Mouse (Mus musculus) layer of hippocampus, adult 18-20 months (tissue): Measurements from ENCODE around the gene Abhd12. TPM values are rescaled to one million over a fixed set of nuclear protein-coding genes. Genes with fewer than 3 reads are reported as not detected.
A peak's percentile ranks its signal among the peaks of the same experiment; 100 is the strongest.

ENCODE experiments used
- DNase-seq, 2 experiments: peaks; one replicate each; pipeline ENCODE4 v3.0.0; 2022; ENCODE audit warnings: low spot score in 2 of 2
- total RNA-seq, 2 experiments: library from RNA; stranded (reverse); gene quantifications; 2 replicates each; pipeline ENCODE4 v1.2.3; 2021

The Abhd12 gene
- total RNA-seq, 2 experiments from 2014 or later, result 324 to 341 TPM

DNA sequence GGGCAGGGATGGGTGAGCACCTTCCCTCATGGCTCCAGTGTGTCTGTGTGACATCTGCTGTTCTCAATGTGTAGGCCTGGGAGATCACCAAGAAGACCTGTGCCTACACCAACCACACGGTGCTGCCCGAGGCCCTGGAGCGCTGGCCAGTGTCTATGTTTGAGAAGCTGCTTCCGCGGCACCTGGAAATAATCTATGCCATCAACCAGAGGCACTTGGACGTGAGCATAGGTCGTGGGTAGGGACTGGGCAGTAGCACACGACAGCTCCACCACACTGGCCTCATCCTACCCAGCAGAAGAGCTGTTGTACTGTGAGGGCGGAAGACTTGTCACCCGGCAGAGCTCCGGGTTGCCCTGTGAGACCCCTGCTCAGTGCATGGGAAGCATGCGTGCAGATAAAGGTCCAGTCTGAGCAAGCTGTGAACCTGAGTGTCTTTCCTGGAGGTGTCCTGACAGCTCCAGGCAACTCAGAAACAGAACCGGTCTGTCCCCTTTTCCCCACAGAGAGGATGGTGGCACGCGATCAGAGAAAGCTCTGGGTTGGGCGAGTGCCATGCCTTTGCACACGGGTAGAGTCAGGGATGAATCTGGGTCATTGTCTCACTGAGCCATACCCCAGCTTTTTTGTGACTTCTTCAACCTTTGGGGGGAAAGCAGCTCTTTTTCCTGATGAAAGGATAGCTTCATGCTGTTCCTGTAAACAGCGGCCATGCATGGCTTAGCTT is 87.7 kb downstream of the Abhd12 start:
- peak in 1 of 2 experiments; percentile 34 for DNase-seq

DNA sequence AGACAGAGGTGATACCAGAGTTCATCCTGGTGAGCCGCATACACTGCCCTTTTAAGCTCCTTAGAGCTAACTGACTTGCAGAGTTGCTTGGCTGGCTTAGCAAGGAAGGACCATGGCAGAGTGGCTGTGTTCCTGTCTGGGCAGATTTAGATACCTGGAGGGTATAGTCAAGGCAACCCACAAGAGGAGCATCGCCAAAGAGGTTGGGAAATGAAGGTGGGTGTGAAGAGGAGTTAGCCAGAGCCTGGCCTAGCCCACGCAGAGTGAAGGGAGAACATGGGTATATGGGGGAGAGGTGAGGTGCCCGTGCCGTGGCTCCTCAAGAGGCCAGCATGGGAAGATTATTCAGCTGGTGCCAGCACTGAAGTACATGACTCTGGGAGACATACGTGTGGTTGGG is 91.7 kb downstream of the Abhd12 start:
- DNase-seq, result no peak

DNA sequence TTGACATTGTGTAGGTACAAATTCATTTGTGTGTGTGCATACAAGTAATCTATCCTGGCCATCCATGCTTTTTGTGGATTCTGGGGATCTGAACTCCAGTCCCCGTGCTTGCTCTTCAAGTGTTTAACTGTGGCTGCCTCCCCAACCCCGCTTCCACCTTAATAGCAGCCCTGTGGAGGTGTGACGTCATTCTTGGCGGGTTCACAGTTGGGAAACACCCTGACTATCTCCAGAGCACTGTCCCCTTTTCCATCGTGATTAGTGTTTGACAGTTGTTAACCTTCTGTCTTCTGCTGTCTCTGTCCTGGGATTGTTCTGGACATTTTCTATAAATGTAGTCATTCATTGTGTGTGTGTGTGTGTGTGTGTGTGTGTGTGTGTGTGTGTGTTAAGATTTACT is 93.9 kb downstream of the Abhd12 start:
- no peak for DNase-seq

DNA sequence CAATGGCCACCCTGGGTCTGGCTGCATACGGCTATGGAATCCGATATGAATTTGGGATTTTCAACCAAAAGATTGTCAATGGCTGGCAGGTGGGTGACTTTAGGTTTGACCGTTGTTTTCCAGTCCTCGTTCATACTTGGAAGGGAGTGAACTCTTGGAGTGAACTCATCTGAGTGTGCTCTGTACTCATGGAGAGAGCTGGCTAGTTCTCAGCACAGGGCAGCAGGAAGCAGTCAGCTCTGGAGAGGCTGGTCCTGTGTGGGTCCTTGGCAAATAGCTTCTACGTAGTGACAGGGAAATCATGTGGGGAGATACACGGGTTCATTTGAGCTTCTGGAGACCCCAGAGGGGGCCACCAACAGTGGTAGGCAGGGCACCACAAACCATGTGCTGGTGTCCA is 95.7 kb downstream of the Abhd12 start:
- DNase-seq, result no peak

DNA sequence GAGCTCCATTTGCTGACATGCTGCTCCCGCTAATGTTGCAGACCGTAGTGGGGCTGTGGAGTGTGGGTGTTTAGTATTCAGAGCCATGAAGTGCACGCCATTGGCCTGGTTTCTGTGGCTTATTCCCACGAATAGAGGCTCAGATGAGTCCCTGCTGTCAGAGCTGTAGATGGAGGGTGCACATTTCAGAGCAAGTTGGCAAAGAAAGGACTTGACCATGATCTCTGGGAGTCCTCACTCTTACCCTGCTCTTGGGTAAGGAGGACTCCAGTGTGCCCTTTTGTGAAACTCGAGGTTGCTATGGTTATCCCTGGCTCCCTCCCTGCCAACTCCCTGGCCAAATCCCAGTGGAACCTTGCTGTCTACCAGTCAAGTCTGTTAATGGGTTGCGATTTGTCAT is 96.2 kb downstream of the Abhd12 start:
- no peak for DNase-seq

DNA sequence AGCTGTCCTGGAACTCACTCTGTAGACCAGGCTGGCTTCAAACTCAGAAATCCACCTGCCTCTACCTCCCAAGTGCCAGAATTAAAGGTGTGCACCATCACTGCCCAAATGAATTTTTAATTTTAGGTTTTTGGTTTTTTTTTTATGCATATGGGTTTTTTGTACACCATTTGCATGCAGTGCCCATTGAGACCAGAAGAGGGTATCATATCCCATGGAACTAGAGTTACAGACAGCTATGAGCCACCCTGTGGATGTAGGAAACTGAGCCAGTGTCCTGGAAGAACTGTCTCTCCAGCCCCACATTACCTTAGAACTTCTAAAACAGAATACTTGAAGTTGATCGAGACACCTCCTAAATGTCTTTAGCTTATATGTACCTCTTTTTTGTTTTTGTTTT is 101.5 kb downstream of the Abhd12 start:
- DNase-seq, result no peak

DNA sequence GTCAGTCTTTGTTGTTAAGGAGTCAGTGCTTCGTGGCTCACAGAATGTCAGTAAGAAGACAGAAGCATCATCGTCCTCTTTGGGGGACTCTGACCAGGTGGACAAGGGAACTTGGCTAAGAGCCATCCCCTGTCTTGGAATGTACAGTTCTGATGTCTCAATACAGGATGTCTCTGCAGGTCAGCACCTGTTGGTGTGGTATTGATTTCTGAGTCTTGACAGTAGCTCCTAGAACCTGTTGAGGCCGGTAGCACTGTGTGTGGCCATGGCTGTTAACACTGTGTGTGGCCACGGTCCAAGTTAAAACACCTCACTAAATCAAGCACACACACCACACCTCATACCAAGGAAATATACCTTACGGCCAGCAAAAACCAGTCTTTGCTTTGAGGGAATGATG is 103.9 kb downstream of the Abhd12 start:
- DNase-seq, result no peak

DNA sequence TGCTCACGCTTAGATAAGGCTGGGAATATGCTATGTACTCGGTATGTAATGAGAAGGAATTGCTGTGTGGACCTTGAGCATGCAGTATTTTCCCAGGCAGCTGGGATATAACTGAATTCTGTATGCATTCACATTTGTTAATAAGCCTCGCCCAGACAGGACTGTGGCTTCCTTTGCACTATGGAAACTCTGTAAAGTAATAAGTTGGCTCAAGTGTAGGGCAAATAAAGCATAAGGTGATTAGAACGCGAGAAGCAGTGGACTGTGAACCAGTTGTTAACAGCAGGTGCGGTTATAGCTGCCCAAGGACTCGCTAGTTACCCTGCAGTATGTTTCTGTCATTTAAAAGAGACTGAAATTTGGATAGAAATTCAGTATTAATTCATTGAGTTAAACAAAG is 106.5 kb downstream of the Abhd12 start:
- no peak for DNase-seq

DNA sequence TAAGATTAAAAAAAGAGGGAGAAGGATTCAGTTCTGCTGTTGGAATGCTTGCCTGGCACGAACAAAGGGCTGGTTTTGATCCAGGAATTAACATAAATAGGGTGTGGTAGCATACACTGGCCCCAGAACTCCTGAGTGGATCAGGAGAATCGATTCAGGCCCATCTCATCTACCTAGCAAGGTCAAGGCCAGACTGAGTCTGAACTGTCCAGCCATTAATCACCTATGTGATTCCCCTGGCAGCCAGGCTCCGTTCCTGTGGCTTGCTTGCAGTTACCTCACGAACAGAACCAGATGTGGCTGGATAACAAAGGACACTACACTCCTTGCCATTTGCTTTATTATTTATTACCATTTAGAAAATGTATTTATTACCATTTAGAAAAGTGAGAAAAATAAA is 111.2 kb downstream of the Abhd12 start:
- no peak for DNase-seq

DNA sequence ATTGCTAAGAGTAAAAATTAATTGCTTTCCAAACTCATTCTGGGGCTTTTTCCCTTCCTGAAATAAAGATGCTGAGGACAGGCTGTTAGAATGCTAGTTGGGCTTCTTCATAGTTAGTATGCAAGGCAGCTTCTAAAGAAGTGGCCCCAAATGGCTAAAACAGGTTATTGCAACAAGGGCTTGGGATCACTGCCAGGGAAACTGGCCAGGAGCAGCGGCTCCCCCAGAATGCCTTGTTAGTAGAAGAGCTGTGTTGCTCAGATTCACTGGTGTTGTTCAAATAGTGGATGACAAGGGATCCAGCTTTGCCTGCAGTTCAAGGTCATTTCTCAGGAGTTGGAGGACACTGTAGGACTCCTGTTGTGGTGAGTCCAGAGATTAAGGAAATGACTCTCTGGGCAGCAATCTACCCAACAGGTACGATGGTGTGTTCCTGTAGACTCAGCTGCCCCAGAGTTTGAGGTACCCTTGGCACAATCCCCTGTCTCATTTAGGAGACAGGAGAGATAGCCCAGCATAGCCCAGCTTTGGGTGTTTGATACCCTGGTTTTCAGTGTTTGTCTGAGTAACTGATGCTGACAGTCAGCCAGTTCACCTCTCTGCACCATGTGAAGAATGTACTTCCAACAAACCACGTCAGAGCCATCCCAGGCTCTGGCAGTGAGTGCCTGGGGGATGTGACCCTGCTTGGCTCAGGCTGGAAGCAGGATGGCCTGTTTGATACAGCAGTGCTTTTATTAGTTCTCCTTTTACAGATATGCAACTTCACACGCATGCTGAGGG is 115.6 kb downstream of the Abhd12 start:
- DNase-seq, result peak; percentile 61 to 81

DNA sequence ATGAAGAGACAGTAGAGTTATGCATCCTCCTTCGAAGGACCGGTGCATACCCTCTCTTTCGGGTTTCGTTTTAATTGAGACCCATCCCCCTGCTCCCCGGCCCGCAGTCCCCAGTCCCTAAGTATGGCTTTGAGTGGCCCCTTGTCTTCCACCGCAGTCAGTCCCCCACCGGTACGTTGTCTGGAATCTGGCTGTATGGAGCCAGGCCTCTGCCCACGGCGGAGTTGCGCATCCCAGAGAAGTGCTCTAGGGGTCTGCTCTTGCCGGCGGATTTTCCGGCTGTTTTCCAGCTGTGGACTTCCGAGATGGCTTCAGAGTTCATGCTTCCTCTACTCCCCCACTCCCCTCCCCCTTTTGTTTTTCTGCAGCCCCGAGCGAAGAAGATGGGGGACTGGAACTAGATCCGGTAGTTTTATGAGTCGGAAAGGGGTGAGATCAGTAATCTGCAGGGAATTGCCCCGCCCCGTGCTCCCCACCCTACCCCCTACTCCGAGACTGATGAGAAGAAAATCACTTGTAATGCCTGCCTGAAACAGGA is 117.2 kb downstream of the Abhd12 start:
- DNase-seq, result no peak

DNA sequence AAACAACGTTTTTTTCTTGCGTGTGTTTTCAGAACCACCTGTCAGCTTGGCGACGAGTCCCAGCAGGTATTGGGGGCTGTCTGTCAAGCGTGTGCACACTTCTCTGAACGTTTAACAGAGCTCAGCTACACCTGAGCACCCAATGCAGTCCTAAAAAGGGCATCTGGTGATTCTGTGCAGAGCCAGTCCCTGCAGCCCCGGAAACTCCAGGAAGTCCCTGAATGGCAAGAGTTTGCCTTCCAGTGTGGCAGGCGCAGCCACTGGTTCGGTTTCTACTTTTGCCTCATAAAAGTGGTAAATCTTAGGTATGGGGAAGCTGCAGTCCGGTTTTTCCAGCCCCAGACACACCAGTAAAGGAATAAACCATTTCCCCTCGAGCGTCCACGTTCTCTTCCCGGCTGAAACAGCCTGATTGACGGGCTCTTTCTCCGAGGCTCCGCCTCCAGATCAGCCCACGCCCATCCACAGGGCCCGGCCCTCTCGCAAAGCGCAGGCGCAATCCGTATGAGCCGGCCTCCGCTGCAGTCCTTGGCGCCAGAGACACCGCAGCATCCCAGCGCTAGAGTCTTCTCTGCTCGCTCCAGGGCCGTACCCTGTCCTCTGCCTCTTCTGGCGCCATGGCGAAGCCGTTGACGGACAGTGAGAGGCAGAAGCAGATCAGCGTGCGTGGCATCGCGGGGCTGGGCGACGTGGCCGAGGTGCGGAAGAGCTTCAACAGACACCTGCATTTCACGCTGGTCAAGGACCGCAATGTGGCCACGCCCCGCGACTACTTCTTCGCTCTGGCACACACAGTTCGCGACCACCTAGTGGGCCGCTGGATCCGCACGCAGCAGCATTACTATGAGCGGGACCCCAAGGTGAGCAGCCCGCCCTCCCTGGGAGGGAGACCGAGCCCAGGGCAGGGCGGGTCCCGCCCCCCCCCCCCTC is 118.0 kb downstream of the Abhd12 start, which contains the start of gene Pygb:
TSS of gene Pygb (plus strand) at position 485 of the 930 bp plus-strand sequence.
- peak; percentile 82 to 90 for DNase-seq

DNA sequence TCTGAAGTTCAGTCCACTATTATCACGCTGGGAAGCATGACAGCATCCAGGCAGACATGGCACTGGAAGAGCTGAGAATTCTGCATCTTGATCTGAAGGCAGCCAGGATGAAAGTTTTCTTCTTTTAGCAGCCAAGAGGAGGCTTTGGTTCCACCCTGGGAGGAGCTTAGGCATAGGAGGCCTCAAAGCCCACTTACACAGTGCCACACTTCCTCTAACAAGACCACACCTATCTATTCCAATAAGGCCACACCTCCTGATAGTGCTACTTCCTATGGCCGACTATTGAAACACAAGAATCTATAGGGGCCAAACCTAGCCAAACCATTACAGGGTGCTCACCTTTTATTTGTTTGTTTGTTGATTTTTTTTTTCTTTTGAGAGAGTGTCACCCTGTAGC is 121.7 kb downstream of the Abhd12 start:
- DNase-seq, result no peak

Other genes with a start within 250 kb of the Abhd12 start
- gene Acss1, start 236.2 kb downstream of the Abhd12 start, total RNA-seq, result 10 to 100 TPM; 23.7 to 25.7 TPM
- gene Vsx1, start 215.4 kb downstream of the Abhd12 start, total RNA-seq, result not detected
- 10 to 100 TPM; 68.1 to 69.5 TPM for gene Entpd6, start 155.7 kb downstream of the Abhd12 start, total RNA-seq
- 100 to 1,000 TPM; 210 to 214 TPM for gene Pygb, start 118.0 kb downstream of the Abhd12 start, total RNA-seq
- gene Gins1, start 659 bp upstream of the Abhd12 start, total RNA-seq, result 1 to 10 TPM; 1.6 to 2.7 TPM
- 1 to 10 TPM; 5.6 to 5.8 TPM for gene Ninl, start 134.6 kb upstream of the Abhd12 start, total RNA-seq
- gene Nanp, start 134.7 kb upstream of the Abhd12 start, total RNA-seq, result 10 to 100 TPM; 18.8 to 24.9 TPM
- gene Gm14151, start 187.6 kb upstream of the Abhd12 start, total RNA-seq, result not detected
- not detected for gene Gm14147, start 193.5 kb upstream of the Abhd12 start, total RNA-seq